Mouse (Mus musculus) cerebral cortex, adult 2 months (tissue): ENCODE data around the gene Snx29.

Experiments
- WGBS: fragments of 180-500 bp; shearing (Covaris S2); methylation state at CpG from one replicate; pipeline ENCODE4 v1.1.7; 2018; 5-methylcytosine and 5-hydroxymethylcytosine counted together

Snx29 gene

DNA sequence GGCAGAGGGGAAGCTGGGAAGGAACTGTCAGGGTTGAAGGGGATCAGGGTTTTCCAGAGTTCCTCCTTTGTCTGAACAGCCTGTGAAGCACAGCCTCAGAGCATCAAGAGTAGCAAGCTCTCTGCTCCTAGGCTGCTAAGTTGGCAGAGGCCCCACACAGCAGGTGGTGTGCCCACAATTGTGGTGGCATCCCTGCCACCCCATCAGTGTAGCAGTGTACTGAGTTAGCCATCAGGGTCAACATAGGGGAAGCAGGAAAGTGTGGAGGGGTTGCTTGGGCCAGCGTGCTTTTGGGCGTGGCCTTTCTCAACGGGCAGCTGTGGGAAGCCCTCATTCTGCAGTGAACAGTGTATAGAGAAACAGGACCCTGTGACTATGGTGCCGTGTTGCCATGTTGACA, 421.0 kb downstream of the Snx29 start:
- 88% methylated on average over 4 of the region's 4 CpGs for WGBS

DNA sequence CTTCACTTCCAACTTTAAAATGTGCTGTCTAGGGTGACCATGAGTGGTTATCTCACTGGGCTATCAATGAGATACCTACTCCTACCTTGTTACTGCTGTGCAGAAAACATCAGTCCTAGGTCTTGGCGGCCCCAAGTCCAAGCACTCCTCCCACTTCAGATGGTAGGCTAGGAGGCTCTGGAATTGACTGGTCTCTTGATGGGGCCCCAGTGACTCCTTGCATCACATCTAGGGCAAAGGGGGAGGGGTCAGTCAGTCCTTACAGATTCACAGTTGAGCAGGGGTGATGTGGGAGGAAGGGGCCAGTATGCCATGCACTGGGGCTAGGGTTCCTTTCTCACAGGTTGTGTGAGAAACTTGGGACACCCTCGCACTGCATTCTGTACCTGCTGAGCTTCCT, 423.3 kb downstream of the Snx29 start:
- WGBS = 95% methylated on average over 2 of the region's 2 CpGs

DNA sequence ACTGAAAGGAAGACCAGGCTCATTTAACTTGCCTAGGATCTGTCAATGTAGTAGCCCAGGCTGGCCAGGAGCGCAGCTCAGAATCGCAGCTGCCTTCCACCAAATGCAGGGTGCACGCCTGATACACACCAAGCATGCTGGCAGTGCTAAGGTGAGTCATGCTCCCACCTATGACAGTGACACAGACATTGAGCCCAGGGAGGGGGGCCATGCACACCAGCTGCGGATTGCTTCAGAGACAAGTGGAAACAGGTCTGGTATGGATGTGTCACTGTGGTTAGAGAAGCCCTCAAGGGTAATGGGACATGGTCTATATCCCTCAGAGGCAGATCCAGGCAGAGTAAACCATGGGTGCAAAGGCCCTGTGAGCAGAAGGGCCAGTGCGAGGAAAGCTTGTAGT, 425.2 kb downstream of the Snx29 start:
- WGBS = 93% methylated on average over 5 of the region's 5 CpGs

DNA sequence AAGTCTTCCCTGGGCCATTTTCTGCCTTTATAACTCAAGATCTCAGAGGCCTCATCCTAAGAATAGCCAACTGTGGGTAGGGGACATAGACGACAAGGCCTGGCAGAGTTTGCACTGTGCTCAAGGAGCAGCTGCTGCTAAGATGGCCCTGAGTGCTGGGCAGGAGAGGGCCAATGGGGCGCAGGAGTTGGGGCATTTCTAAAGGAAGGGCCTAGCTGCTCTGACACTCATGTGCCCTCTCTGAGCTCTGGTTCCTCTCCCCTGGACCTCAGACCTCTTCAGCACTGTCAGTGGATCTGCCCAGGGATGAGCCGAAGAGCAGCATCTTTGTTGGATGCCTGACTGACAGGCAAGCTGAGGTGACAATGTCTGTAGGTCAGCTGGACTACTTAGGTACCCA, 426.4 kb downstream of the Snx29 start:
- 86% methylated on average over 3 of the region's 3 CpGs for WGBS

DNA sequence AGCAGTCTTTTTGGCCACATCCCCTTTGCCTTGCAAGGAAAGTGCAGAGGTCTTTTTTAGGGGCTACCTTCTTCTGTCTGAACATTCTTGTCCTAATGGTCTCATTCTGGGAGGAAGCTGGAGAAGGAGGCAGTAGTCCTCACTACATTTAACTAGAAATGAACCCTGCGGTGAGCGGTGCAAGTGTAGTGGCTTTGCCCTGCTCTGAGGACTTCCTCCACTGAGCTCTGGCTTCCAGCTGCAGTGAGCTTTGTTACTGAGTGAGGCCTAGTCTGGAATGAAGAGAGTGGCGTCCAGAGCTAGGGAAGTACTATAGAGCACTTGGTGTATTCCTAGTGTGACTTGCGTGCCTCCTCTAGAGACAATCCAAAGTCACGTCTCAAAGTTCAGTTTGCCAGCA, 429.8 kb downstream of the Snx29 start:
- 92% methylated on average over 5 of the region's 5 CpGs for WGBS

DNA sequence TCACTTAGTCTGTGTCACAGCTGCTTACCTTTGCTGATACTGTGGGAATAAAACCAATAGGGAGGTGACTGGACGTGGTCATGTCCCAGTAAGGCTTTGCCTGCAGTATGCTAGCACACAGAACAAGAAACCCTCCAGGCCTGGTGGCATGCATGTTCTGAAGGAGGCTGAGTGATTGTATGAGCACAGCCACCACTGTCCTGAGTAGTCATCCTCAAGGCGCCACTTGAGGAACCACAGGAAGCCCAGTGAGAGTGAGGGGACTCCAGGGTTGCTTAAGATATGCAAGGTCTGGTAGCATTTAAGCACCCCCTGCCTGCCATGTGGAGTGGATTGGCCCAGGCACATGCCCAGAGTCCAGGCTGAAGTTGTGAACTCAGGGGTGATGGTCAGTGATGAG, 430.8 kb downstream of the Snx29 start:
- WGBS = 97% methylated on average over 2 of the region's 2 CpGs

DNA sequence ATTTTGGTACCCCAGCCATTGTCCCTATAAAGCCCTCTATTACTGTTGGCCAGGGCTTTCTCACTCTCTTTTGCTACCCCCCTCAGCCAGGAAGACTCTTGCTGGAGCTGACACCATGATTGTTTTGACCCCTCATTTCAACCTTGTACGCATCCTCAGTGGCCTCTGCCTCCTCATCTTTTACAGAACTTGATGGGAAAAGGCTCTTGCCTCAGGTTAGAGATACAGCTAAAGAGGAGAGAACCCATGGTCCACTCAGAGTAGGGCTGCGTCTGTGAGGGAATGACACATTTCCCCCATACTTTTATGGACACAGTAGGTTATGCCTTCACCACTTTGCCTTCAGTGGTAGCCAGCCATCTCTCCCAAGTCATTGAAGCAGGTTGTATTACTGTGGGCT, 431.4 kb downstream of the Snx29 start:
- 96% methylated on average over 2 of the region's 2 CpGs for WGBS

DNA sequence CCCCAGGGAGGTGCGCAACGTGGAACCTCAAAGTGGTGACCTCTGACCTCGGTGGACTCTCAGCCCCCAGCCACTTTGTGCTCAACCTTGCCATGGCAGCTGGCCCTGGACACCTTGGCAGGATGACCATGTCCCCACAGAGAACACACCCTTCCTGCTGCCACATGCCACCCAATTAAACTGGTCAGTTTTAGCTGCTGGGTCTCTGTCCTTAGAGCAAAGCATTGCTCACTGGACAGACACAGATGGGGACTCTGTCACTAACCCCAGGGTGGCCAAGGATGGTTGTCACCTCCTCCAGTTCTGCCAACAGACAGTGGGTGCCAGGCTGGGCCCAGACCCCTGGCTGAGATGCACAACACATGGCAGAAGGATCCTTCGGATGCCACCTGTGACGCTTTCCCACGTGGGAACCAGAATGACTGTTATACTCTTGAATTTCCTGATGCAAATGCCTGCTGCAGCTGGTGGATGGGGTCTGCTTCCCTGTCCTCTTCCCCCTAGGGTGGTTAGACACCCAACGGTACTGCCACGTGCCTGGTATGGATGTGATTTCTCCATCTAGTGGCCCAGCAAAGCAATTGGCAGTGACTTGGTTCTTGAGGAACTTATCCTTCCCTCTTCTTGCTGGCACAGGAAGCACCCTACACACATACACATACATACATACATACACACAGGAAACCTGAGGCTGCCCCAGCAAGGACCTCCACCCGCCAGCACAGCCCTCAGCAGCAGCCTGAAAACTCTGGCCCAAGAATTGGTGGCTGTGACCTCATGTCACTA, 432.8 kb downstream of the Snx29 start:
- 74% methylated on average over 9 of the region's 9 CpGs for WGBS

DNA sequence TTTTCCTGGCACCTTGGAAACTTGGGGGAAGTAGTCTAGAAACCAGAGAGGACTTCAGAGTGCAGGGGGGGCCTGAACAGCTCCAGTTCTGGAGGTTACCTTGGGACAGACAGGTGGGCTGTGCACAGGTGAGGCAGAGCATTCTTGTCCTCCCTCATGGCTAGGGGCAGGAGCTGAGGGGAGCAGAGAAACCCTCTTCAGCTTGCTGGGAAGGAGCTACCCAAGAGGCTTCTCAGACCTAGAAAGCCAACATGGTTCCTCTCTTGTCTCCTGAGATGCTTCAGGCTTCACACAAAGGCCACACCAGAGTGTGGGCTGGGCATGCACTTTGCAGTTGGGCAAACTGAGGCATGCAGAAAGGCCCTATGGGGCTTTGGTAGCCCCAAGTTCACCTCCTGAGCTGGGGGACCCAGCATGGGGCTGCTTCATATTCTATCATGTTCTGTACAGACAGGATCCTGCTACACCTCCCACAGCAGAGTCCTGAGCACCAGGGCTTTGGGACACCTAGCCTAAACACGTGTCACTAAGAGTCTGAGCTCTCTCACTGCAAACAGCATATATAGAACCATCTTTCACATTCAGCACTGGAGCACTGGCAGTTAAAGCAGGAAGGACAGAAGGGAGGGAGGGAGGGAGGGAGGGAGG, 434.0 kb downstream of the Snx29 start:
- WGBS = 72% methylated on average over 1 of the region's 1 CpGs

DNA sequence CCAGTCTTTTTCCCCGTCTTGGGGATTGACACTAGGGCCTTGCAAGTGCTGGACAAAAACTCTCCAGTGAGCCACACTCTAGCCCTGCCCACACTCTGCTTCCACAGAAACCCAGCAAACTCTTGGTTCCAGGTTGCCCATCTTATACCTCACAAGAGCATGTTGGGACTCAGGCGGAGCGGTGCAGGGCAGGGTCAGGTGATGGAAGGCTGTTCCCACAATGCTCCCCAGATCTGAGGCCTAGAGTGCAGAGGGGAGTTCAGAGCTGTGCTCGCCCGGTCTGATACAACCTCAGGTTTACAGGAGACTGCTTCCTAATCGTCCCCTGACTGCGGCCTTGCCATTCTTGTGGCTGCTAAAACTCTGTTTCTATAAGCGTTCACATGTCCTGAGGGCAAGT, 434.8 kb downstream of the Snx29 start:
- 95% methylated on average over 8 of the region's 8 CpGs for WGBS

DNA sequence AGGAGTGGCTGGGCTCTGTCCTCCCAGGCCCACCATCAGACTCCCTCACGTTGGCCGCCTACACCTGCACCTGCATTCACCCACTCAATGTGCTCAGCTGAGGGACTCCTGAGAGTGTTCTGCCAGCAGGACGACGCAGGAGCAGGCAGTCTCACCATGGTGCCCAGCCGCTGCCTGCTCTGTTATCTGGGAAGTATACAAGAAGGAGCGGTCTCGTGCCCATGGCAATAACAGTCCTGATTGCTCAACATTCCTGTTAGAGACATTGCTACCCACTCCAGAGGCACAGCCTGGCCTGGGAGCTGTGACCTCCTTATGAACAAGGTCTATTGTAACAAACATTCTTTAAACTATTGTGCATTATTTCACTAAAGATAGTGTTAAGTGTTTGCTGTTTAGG, 435.2 kb downstream of the Snx29 start:
- 80% methylated on average over 7 of the region's 7 CpGs for WGBS

DNA sequence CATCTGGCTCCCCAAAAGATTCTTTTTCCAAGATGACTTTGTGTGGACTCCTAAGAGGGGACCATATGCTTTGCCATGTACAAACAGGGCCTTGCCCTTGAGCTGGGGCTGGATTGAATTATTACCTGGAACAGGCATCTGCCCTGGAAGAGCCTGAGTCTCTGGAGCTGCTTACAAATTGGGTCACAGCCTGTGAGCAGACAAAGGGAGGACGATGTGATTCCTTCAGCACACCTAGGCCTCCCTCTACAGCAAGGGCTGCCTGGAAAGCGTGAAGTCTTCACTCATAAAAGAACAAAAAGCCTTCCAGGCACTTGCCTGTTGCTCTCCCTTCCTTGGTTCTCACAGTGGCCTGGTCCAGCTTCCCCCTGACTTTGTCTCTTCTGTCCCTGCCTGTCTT, 449.6 kb downstream of the Snx29 start:
- 80% methylated on average over 2 of the region's 2 CpGs for WGBS

DNA sequence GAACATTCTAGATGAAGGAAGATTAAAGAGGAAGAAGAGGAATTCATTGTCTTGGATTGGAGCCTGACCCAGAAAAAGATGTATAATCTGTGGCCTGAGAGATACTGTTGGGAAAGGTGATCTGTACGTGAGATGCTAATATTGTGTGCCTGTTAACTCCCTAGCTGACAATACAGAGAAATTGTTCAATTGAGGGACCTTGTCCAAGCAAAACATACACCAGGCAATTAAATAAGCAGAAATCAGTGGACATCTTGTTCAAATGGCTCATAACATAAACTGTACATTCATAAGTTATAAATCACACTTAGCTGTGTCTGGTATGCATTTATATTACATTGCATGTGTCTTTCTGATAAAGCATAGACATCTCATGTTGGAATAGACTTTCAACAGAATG, 451.6 kb downstream of the Snx29 start:
- 80% methylated on average over 1 of the region's 1 CpGs for WGBS

DNA sequence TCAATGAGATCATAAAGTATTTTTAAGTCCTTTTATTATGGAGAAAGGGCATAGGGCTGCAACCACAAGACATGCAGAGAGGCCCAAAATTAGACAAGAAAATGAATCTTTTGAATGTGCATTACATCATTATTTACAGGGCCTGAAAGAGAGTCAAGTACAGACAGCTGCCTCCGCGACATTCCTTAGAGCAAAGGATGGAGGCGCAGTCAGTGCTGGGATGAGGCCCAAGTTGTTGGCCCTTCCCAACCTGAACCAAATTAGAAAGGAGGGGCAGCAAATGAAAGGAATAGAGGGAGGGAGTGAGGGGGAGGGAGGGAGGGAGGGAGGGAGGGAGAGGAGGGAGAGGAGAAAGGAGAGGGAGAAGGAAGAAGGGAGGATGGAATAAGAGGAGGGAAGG, 453.8 kb downstream of the Snx29 start:
- WGBS = 57% methylated on average over 3 of the region's 3 CpGs

DNA sequence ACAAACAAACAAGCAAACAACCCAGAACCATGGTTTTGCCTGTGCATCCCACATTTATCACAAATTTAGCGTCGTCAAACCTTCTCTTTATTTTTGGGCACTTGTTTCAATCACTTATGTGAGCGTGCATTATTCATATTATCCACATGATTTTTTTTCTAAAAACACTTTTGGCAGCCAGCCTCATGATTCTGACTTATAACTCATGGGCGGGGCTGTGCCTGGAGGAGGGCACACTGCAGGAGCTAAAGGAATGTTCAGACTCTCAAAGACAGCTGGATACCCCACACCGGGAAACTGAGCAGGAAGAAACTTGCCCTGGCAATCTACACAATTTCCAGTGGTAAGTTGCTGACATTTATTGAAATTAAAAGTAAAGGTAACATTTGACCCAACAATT, 455.5 kb downstream of the Snx29 start:
- 45% methylated on average over 5 of the region's 5 CpGs for WGBS

DNA sequence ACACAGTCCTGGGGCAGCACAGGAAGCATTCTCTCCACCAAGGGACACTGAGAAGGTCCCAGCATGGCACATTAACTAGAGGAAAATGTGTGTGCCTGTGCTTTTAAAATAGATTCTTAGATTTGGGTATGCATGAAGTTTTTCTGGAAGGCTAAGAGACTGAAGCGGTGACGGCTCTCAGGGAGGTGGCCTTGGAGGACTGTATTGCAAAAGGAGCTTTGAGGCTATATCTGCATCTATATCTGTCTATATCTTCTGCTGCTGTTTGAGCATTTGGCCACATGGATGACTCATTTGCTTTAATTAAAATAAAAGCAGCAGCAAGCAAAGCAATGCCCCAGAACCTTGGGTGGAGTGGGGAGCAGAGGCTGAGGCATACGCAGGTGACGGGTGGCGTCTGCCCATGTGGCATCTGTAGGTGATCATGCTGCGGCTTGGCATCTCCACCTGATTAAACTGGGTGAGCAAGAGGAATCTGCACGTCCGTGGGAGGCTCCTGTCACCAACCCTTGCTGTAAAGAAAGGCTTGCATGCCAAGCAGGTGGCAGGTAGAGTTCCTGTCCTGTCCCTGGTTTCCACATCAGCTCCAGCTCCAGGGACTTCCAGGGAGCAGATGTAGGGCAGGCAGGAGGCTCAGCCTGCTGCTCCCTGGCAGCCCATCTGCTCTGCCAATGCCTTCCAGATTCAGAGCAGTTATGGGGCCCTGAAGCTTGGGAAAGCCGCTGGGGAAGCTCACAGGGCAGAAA, 456.2 kb downstream of the Snx29 start:
- WGBS = 54% methylated on average over 9 of the region's 9 CpGs

DNA sequence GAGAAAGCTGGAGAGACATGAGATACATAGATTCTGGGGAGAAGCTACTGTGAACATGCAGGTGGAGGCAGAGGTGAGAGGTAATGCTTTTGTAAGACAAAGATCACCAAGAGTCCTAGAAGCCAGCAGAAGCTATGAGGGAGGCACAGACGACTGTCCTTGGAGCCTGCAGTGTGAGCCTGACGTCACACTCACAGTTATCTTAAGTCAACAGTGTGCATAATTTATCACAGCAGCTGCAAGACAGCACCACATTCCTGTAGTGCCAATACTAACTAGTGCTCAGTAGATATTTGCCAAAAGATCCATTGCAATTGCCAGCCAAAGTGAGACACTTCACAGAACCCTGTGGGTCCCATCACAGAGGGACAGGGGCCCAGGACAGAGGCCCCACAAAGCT, 459.4 kb downstream of the Snx29 start:
- WGBS = 28% methylated on average over 2 of the region's 2 CpGs

DNA sequence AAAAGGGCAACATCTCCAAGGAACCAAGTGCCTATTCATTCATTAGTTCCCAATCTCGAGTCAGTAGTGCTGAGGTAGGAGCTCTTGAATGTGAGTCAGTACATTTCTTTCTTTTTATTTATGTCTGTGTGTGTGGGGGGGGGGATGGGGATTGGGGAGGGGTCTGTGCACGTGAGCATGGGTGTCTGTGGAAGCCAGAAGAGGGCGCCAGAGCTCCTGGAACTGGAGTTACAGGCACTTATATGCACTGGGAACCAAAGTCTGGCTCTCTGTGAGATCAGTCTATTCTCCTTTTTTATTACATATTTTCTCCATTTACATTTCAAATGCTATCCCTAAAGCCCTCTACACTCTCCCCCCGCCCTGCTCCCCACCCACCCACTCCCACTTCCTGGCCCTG, 461.6 kb downstream of the Snx29 start:
- 61% methylated on average over 4 of the region's 4 CpGs for WGBS

DNA sequence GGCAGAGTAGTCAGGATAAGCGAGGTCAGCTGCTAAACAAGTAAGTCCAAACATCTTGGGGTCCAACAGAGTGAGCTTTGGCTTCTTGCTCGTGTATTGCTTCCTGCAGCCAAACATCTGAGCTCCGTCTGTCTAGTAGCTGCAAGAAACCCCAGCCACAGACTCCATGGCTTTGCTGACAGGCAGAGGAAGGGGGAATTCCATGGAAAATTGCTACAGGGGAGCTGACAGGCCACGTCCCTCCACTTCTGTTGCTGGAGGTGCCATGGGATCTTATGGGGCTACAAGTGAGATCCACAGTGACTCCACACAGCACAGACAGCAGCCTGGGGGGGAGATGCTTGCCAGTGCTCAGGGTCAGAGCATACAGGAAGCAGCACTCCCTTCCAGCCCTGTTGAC, 463.1 kb downstream of the Snx29 start:
- 72% methylated on average over 4 of the region's 4 CpGs for WGBS

DNA sequence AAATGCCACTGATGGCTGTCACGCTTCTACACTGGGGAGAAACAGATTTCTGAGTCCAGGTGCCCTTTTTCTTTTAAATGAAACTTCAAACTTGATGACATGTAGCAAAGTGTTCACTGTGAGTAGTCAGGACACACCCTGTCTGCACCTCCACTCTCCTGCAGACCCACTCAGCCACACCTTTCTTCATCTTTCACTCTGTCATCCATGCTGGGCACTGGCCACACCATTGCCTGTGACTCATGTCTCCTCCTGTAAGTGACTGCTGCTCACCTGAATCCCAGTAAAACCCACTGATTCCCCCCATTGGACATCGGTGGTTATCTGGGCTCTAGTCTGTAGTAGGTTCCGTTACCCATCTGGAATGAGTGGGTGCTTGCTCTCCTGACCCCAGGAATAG, 467.8 kb downstream of the Snx29 start:
- WGBS = 93% methylated on average over 3 of the region's 3 CpGs

DNA sequence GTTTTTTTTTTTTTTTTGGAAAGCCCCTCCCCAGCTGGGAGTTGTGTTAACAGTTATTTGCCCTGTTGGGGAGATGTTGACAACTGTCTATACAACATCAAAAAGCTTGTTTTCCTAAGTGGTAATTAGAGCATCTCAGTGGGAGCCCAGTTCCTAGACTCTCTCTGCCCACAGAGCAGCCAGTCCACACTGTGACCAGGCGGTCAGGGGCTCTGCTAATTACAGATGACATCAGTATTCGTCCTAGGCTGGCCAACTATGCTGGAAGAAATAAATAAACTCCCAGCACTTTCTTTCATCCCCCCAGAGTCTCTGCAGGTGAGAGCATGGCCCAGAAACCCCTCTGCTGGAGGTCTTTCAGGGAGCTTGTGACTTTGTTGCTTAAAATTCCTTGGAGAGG, 470.7 kb downstream of the Snx29 start:
- WGBS = 55% methylated on average over 2 of the region's 2 CpGs

DNA sequence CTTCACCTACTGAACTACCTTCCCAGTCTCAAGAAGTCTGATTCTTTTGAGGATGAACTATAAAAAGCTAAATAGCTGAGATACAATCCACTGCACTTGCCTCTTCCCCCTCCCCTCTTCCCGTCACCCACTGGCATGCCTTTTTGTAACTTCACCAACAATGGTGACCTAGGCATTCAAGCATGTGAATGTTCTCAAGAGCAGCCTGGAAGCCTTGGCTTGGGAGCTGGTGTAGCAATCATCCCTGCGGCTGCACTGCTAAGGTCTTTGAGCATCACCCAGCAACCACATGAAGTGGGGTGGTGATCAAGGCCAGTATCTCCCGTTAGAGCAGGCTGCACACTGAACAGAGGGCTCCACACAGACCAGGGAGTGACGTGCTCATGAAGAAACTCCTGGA, 471.9 kb downstream of the Snx29 start:
- 77% methylated on average over 4 of the region's 4 CpGs for WGBS
